Mouse (Mus musculus) limb, embryonic 14.5 days (tissue): ENCODE measurements around the gene Slc36a4. TPM values are rescaled to one million over a fixed set of nuclear protein-coding genes. Genes with fewer than 3 reads are reported as not detected.

Source experiments
- ATAC-seq: fragments of 200-750 bp; cut with Nextera tagmentation; 2 replicates; pipeline ENCODE4 v1.8.0; 2017; ENCODE audit warnings: low read depth, moderate number of reproducible peaks, moderate TSS enrichment; ENCODE audit not compliant: low FRiP score
- DNase-seq: peaks from one replicate; pipeline ENCODE4 v3.0.0-alpha.2; 2015; ENCODE audit warnings: low spot score
- H3K27ac ChIP-seq: fragments of 300-500 bp; sonication (generic); replicated peaks from 2 replicates; pipeline ENCODE4 v1.5.1; 2014; ENCODE audit warnings: low read depth, mild to moderate bottlenecking, low read length, moderate library complexity, mixed read lengths
- H3K27me3 ChIP-seq: fragments of 300-500 bp; sonication (generic); 2 replicates; pipeline ENCODE4 v1.6.1; 2014; ENCODE audit warnings: low read length, mixed read lengths; ENCODE audit not compliant: control insufficient read depth, insufficient read depth
- H3K36me3 ChIP-seq: fragments of 300-500 bp; sonication (generic); 2 replicates; pipeline ENCODE4 v1.6.1; 2014; ENCODE audit warnings: mild to moderate bottlenecking, low read length, moderate library complexity, mixed read lengths; ENCODE audit not compliant: control insufficient read depth, insufficient read depth
- H3K4me1 ChIP-seq: fragments of 300-500 bp; sonication (generic); 2 replicates; pipeline ENCODE4 v1.6.1; 2014; ENCODE audit warnings: antibody characterized with exemption, low read length, mixed read lengths; ENCODE audit not compliant: control insufficient read depth, insufficient read depth
- H3K4me2 ChIP-seq: fragments of 300-500 bp; sonication (generic); replicated peaks from 2 replicates; pipeline ENCODE4 v1.6.1; 2014; ENCODE audit warnings: low read depth, mild to moderate bottlenecking, low read length, moderate library complexity; ENCODE audit not compliant: severe bottlenecking
- H3K4me3 ChIP-seq: fragments of 300-500 bp; sonication (generic); replicated peaks from 2 replicates; pipeline ENCODE4 v1.5.1; 2014; ENCODE audit warnings: low read length
- H3K9ac ChIP-seq: fragments of 300-500 bp; sonication (generic); 2 replicates; pipeline ENCODE4 v1.6.1; 2014; ENCODE audit warnings: mild to moderate bottlenecking, low read depth, low read length, moderate library complexity; ENCODE audit not compliant: severe bottlenecking
- H3K9me3 ChIP-seq: fragments of 300-500 bp; sonication (generic); 2 replicates; pipeline ENCODE4 v1.6.1; 2016; ENCODE audit warnings: low read length; ENCODE audit not compliant: control insufficient read depth
- POLR2A ChIP-seq: fragments of 200-500 bp; IDR thresholded peaks from 2 replicates; pipeline ENCODE4 v1.8.0; 2012; ENCODE audit warnings: inconsistent platforms, mild to moderate bottlenecking, moderate library complexity, borderline replicate concordance; ENCODE audit not compliant: insufficient read depth, insufficient read length; ENCODE audit errors: extremely low read depth
- WGBS: fragments of 180-500 bp; shearing (Covaris S2); extraction: QIAGEN DNeasy Blood & Tissue Kit; methylation state at CpG from one replicate; pipeline ENCODE4 v1.1.7; 2014; 5-methylcytosine and 5-hydroxymethylcytosine counted together
- polyA plus RNA-seq, 2 experiments: library from polyadenylated mRNA; depleted of rRNA in 1 of 2; stranded (reverse) in 1 of 2; unstranded in 1 of 2; fragments of >200 nt; fragmentation: Nextera tagmentation in 1 of 2; extraction: Ambion mirVana in 1 of 2; gene quantifications; 2 replicates each; pipeline versions ENCODE4 v1.2.1 to v1.2.3; 2012 to 2014

Gene Slc36a4
- polyA plus RNA-seq (2012; rRNA removed) = 17.0 and 20.2 TPM in 2 replicates
- 23.7 and 28.4 TPM in 2 replicates for polyA plus RNA-seq (2014; fragmentation: Nextera tagmentation; extraction: Ambion mirVana)

DNA sequence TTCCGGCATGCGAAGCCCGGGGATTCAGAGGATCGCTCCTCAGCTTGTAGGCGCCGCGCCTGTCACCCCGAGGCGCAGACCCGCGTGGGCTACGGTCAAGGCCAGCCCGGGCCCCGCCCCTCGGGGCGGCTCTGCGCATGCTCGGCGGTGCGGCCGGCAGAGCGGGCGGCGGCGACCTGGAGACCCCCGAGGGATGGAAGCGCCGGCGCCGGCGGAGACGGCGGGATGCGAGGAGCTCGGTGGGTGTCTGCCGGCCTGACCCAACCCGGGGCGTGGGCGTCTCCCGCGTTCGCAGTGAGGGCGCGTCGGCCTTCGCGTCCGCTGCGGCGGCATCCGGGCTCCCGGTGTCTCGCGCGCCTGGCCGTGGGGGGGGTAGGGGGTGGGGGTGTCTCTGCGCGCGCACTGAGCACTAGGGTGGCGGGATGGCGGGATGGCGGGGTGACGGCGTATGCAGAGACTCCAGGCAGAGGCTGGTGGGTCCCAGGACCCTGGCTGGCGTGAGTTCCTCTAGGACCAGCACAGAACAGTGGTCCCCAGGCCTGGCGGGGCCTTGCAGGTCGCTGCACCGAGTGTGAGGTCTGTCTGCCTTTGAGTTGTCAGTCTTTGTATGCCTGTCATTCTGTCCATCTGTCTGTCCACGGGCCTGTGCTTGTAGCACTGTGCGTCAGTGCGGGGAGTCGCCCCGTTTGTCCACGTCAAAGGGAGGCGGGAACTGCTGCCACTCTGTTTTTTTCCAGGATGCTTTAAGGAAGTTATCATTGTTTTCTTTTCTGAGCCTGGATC, at the start of gene Slc36a4:
Gene Slc36a4, plus strand, starts transcription at position 140 of the 783 bp plus-strand sequence.
- Histone ChIP-seq H3K4me2 (peak within 1 kb of the TSS; percentile 70), H3K4me3 (peak within 1 kb of the TSS; percentile 71), H3K27me3 (no peaks in the 10 kb centered on the region), H3K36me3 (no peaks in the 10 kb centered on the region), H3K9ac (peak within 1 kb of the TSS; percentile 90), H3K27ac (peak within 1 kb of the TSS; percentile 79), H3K4me1 (peaks cover 17% of the 10 kb centered on the region), H3K9me3 (no peaks in the 10 kb centered on the region)
- peak; percentile 58 for DNase-seq
- no peak for TF ChIP-seq POLR2A
- under 1% methylated on average over 49 of the region's 75 CpGs for WGBS
- peak; percentile 87 for ATAC-seq

DNA sequence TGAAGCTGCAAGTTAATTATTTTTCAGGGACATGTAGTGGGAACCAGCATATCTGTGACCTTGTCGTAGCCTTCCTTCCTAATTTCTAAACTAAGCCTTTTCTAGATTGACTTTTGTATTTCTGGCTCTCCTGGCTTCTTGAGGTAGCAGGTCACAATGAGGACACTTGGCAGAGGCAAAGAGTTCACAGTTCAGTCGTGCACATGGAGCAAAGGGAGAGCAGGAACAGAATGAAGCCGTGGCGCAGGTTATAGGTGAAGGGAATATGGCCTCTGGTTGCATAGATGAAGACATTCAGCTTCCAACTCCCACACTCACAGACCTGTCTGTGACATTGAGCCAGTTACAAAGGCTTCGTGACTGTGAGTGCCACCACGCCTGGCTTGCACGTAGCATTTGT, 44.9 kb upstream of the Slc36a4 start:
- Histone ChIP-seq H3K27ac (no peak overlapping the region), H3K4me2 (no peak overlapping the region), H3K9ac (no peak overlapping the region), H3K4me3 (no peak overlapping the region), H3K27me3 (no peaks in the 10 kb centered on the region), H3K9me3 (no peaks in the 10 kb centered on the region), H3K36me3 (no peaks in the 10 kb centered on the region), H3K4me1 (no peaks in the 10 kb centered on the region)
- ATAC-seq (no peak), DNase-seq (no peak)
- 82% methylated on average over 7 of the region's 7 CpGs for WGBS
- no peak for TF ChIP-seq POLR2A

DNA sequence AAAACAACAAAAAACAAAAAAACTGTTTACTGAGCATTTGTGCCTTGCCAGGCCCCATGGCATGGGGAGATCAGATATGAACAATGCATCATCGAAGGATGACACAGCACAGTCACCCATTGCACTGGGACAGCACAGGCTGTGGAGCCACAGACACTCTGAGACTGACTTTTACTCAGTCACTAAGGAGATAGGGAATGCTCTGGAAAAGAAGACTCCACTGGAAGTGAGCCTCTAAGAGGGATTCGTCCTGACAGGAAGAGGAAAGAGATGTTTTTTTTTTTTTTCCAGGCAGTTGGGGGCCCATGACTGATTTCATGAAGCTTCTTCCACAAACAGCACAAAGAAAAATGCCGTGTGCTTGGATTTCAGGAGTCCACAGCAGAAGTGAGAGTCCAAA, 40.1 kb upstream of the Slc36a4 start:
- Histone ChIP-seq H3K4me3 (no peak overlapping the region), H3K36me3 (no peaks in the 10 kb centered on the region), H3K4me2 (no peak overlapping the region), H3K4me1 (no peaks in the 10 kb centered on the region), H3K9me3 (no peaks in the 10 kb centered on the region), H3K27ac (no peak overlapping the region), H3K9ac (no peak overlapping the region), H3K27me3 (no peaks in the 10 kb centered on the region)
- no peak for TF ChIP-seq POLR2A
- ATAC-seq (no peak), DNase-seq (no peak)
- WGBS = 62% methylated on average over 3 of the region's 3 CpGs

DNA sequence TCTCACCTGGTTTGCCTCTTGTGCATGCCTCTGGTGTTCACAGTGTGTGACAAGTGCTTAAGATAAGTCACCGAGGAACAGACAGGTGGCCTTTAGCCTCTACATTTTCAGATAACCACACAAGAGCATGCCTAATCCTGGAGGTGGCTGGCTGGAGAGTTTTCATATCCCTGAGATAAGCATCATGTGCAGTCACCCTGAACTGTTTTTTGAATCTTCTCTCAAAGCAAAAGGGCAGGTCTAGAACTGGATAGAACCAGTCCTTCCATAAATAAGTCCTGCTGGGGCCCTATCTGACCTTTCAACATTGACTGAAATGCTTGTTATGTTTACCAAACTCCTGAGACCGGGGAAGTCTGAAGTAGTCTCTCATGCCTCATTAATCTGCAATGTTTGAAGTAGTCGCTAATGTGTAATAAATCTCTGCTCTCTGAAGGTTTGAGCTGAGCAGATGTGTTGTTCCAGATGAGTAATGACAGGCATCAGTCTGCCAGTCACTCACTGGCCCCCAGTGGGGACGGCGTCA, 39.5 kb upstream of the Slc36a4 start:
- Histone ChIP-seq H3K9me3 (no peaks in the 10 kb centered on the region), H3K9ac (no peak overlapping the region), H3K27ac (no peak overlapping the region), H3K4me1 (no peaks in the 10 kb centered on the region), H3K27me3 (no peaks in the 10 kb centered on the region), H3K36me3 (no peaks in the 10 kb centered on the region), H3K4me3 (no peak overlapping the region), H3K4me2 (no peak overlapping the region)
- ATAC-seq (no peak), DNase-seq (no peak)
- TF ChIP-seq POLR2A = no peak
- WGBS = 26% methylated on average over 5 of the region's 5 CpGs

DNA sequence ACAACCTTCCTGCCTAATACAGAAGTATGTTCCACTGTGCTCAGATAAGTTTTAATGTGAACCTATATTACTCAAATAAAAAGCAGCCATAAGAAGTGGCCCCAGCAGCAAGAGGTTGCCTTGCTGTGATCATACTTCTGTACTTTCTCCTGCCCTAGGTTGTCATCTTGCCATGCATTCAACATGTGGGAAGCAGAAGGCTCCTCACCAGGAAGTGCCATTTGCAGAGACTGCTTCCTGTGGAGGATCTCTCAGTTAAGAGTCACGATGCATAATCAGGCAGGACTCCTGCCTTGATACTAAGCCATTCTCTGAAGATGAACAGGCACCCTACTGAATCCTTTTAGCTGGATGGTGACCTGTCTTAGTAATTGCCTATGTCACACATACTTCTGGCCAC, 37.3 kb upstream of the Slc36a4 start:
- no peak overlapping the region for H3K27ac ChIP-seq
- WGBS = 56% methylated on average over 1 of the region's 1 CpGs
- no peaks in the 10 kb centered on the region for H3K36me3 ChIP-seq
- DNase-seq (no peak), ATAC-seq (no peak)
- TF ChIP-seq POLR2A = no peak
- H3K4me3 ChIP-seq = no peak overlapping the region
- H3K9me3 ChIP-seq = no peaks in the 10 kb centered on the region
- no peak overlapping the region for H3K4me2 ChIP-seq
- H3K4me1 ChIP-seq = no peaks in the 10 kb centered on the region
- no peaks in the 10 kb centered on the region for H3K27me3 ChIP-seq
- H3K9ac ChIP-seq = no peak overlapping the region
